Mouse (Mus musculus) forebrain, postnatal 0 days (tissue): ENCODE data around the gene Doc2g. TPM values are rescaled to one million over a fixed set of nuclear protein-coding genes. Genes with fewer than 3 reads are reported as not detected.

Source experiments
- ATAC-seq: fragments of 200-750 bp; cut with Nextera tagmentation; 2 replicates; pipeline ENCODE4 v1.8.0; 2017; ENCODE audit warnings: mild to moderate bottlenecking, moderate library complexity
- DNase-seq: peaks from one replicate; pipeline ENCODE4 v3.0.0-alpha.2; 2015
- H3K27ac ChIP-seq: fragments of 300-500 bp; sonication (generic); 2 replicates; pipeline ENCODE4 v1.5.1; 2014; ENCODE audit warnings: low read depth, mild to moderate bottlenecking, antibody characterized with exemption, low read length, moderate library complexity, mixed read lengths
- H3K27me3 ChIP-seq: fragments of 300-500 bp; sonication (generic); 2 replicates; pipeline ENCODE4 v1.6.1; 2014; ENCODE audit warnings: mild to moderate bottlenecking, low read length, mixed read lengths; ENCODE audit not compliant: insufficient read depth
- H3K36me3 ChIP-seq: fragments of 300-500 bp; sonication (generic); 2 replicates; pipeline ENCODE4 v1.6.1; 2014; ENCODE audit warnings: mild to moderate bottlenecking, moderate library complexity; ENCODE audit not compliant: insufficient read depth
- H3K4me1 ChIP-seq: fragments of 300-500 bp; sonication (generic); 2 replicates; pipeline ENCODE4 v1.6.1; 2014; ENCODE audit warnings: antibody characterized with exemption; ENCODE audit not compliant: insufficient read depth
- H3K4me2 ChIP-seq: fragments of 300-500 bp; sonication (generic); 2 replicates; pipeline ENCODE4 v1.6.1; 2014; ENCODE audit warnings: low read depth, mild to moderate bottlenecking, moderate library complexity
- H3K4me3 ChIP-seq: fragments of 300-500 bp; sonication (generic); 2 replicates; pipeline ENCODE4 v1.5.1; 2014; ENCODE audit warnings: low read depth, low read length, mixed read lengths
- H3K9ac ChIP-seq: fragments of 300-500 bp; sonication (generic); 2 replicates; pipeline ENCODE4 v1.6.1; 2014; ENCODE audit warnings: mild to moderate bottlenecking
- H3K9me3 ChIP-seq: fragments of 300-500 bp; sonication (generic); 2 replicates; pipeline ENCODE4 v1.6.1; 2016; ENCODE audit warnings: low read length
- CTCF ChIP-seq: sonication (generic); IDR thresholded peaks from 2 replicates; pipeline ENCODE4 v1.5.1; 2016; ENCODE audit warnings: antibody characterized with exemption, control low read depth, low read depth
- WGBS: fragments of 180-500 bp; shearing (Covaris S2); extraction: QIAGEN DNeasy Blood & Tissue Kit; methylation state at CpG from one replicate; pipeline ENCODE4 v1.1.7; 2014; 5-methylcytosine and 5-hydroxymethylcytosine counted together
- polyA plus RNA-seq: library from polyadenylated mRNA; unstranded; fragments of >200 nt; fragmentation: Nextera tagmentation; extraction: Ambion mirVana; gene quantifications from 2 replicates; pipeline ENCODE4 v1.2.1, GENCODE M21; 2015
- total RNA-seq: library from RNA; depleted of rRNA; stranded (reverse); fragments of >200 nt; gene quantifications from 2 replicates; pipeline ENCODE4 v1.2.3, GENCODE M21; 2014

The Doc2g gene
- total and polyA plus RNA-seq, 2 experiments from 2014 or later, result 6.3 to 17.8 TPM

GRCm38 (mm10) chr19:3980309-3980708 lies 22.8 kb upstream of the Doc2g start:
- Histone ChIP-seq H3K4me2 (no peak overlapping the region), H3K4me3 (no peak overlapping the region), H3K9me3 (no peaks in the 10 kb centered on the region), H3K9ac (no peak overlapping the region), H3K27me3 (no peaks in the 10 kb centered on the region), H3K27ac (peak overlapping the region; percentile 40; the same call in 1 of the 2 replicates), H3K36me3 (no peaks in the 10 kb centered on the region), H3K4me1 (no peaks in the 10 kb centered on the region)
- ATAC-seq (peak; percentile 94), DNase-seq (peak; percentile 88)
- 13% methylated on average over 4 of the region's 4 CpGs for WGBS
- TF ChIP-seq CTCF, result peak; percentile 87

GRCm38 (mm10) chr19:3980917-3981316 lies 22.2 kb upstream of the Doc2g start:
- no peak overlapping the region for H3K4me3 ChIP-seq
- H3K4me2 ChIP-seq, result no peak overlapping the region
- ATAC-seq (no peak), DNase-seq (no peak)
- no peaks in the 10 kb centered on the region for H3K9me3 ChIP-seq
- TF ChIP-seq CTCF, result no peak
- WGBS, result 79% methylated on average over 9 of the region's 9 CpGs
- no peaks in the 10 kb centered on the region for H3K4me1 ChIP-seq
- H3K27me3 ChIP-seq, result no peaks in the 10 kb centered on the region
- no peaks in the 10 kb centered on the region for H3K36me3 ChIP-seq
- no peak overlapping the region for H3K9ac ChIP-seq
- H3K27ac ChIP-seq, result no peak overlapping the region

- Histone ChIP-seq H3K4me1 (no peaks in the 10 kb centered on the region), H3K27ac (no peak overlapping the region), H3K36me3 (no peaks in the 10 kb centered on the region), H3K9ac (no peak overlapping the region), H3K4me3 (no peak overlapping the region), H3K4me2 (no peak overlapping the region), H3K27me3 (no peaks in the 10 kb centered on the region), H3K9me3 (no peaks in the 10 kb centered on the region)
- ATAC-seq, result no peak
- TF ChIP-seq CTCF, result no peak
- DNase-seq, result no peak
- 35% methylated on average over 9 of the region's 9 CpGs for WGBS
These were observed 19.4 kb upstream of the Doc2g start for GRCm38 (mm10) chr19:3983527-3984200.

GRCm38 (mm10) chr19:3985261-3985681 lies 17.8 kb upstream of the Doc2g start:
- Histone ChIP-seq H3K9me3 (no peaks in the 10 kb centered on the region), H3K9ac (no peak overlapping the region), H3K27ac (no peak overlapping the region), H3K4me1 (no peaks in the 10 kb centered on the region), H3K4me3 (no peak overlapping the region), H3K4me2 (no peak overlapping the region), H3K27me3 (no peaks in the 10 kb centered on the region), H3K36me3 (no peaks in the 10 kb centered on the region)
- ATAC-seq, result no peak
- no peak for TF ChIP-seq CTCF
- DNase-seq, result no peak
- 33% methylated on average over 8 of the region's 8 CpGs for WGBS

- no peaks in the 10 kb centered on the region; the same call in 1 of the 2 replicates for H3K27me3 ChIP-seq
- no peak within 1 kb of the TSS for H3K9ac ChIP-seq
- H3K27ac ChIP-seq, result no peak within 1 kb of the TSS
- DNase-seq (no peak), ATAC-seq (no peak)
- no peaks in the 10 kb centered on the region for H3K4me1 ChIP-seq
- 6% methylated on average over 8 of the region's 8 CpGs for WGBS
- H3K9me3 ChIP-seq, result no peaks in the 10 kb centered on the region
- no peak within 1 kb of the TSS for H3K4me2 ChIP-seq
- TF ChIP-seq CTCF, result no peak
- no peaks in the 10 kb centered on the region for H3K36me3 ChIP-seq
- no peak within 1 kb of the TSS for H3K4me3 ChIP-seq
These were observed 16.8 kb upstream of the Doc2g start, which contains the start of gene Acy3 for GRCm38 (mm10) chr19:3986334-3986733. TSS of gene Acy3 (plus strand) at chr19:3986570.

- no peak overlapping the region for H3K4me2 ChIP-seq
- H3K36me3 ChIP-seq, result no peaks in the 10 kb centered on the region
- H3K9me3 ChIP-seq, result no peaks in the 10 kb centered on the region
- no peak overlapping the region for H3K27ac ChIP-seq
- H3K4me3 ChIP-seq, result no peak overlapping the region
- TF ChIP-seq CTCF, result no peak
- H3K27me3 ChIP-seq, result no peaks in the 10 kb centered on the region; the same call in 1 of the 2 replicates
- ATAC-seq (no peak), DNase-seq (no peak)
- H3K9ac ChIP-seq, result no peak overlapping the region
- H3K4me1 ChIP-seq, result no peaks in the 10 kb centered on the region
- 91% methylated on average over 14 of the region's 14 CpGs for WGBS
These were observed 15.0 kb upstream of the Doc2g start for GRCm38 (mm10) chr19:3988066-3988465.

GRCm38 (mm10) chr19:3988750-3989149 lies 14.4 kb upstream of the Doc2g start:
- peak; percentile 34; the same call in 1 of the 2 replicates for TF ChIP-seq CTCF
- 90% methylated on average over 4 of the region's 4 CpGs for WGBS

More at GRCm38 (mm10) chr19:3988750-3989149, 14.4 kb upstream of the Doc2g start:
- H3K27me3 ChIP-seq, result no peaks in the 10 kb centered on the region; the same call in 1 of the 2 replicates
- ATAC-seq (no peak), DNase-seq (no peak)
- H3K4me2 ChIP-seq, result no peak overlapping the region
- H3K4me1 ChIP-seq, result no peaks in the 10 kb centered on the region
- H3K36me3 ChIP-seq, result no peaks in the 10 kb centered on the region
- H3K27ac ChIP-seq, result no peak overlapping the region
- no peak overlapping the region for H3K4me3 ChIP-seq
- H3K9ac ChIP-seq, result no peak overlapping the region
- H3K9me3 ChIP-seq, result no peaks in the 10 kb centered on the region
